Mouse (Mus musculus): ENCODE measurements at regions not wholly inside any gene's neighbourhood (a gene's known extent, or its start where the extent isn't known, plus 50 kb on each side); places are given as distances from the start of the nearest gene placed in this dataset.

DNA sequence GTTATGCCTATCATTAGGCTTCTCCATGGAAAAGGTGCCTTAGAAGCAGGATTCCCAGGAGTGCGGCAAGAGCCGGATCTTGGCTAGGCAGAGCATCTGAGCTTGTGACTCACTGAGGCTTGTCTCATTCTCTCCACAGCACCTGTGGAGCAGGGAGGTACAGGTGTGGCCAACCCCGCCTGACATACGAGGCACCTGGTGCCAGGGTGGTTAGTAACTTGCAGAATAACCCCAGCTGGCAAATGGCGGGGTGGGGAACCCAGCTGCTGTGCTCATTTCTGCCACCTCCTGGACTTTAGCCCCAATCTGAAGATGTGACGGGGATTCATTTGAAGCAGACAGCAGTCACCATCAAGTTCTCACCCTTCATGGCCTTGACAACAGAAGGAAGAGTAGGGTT lies 96.2 kb downstream of the Pdgfra start:
- DNase-seq (ENCODE audit: low spot score in 2 of 2): no peak

DNA sequence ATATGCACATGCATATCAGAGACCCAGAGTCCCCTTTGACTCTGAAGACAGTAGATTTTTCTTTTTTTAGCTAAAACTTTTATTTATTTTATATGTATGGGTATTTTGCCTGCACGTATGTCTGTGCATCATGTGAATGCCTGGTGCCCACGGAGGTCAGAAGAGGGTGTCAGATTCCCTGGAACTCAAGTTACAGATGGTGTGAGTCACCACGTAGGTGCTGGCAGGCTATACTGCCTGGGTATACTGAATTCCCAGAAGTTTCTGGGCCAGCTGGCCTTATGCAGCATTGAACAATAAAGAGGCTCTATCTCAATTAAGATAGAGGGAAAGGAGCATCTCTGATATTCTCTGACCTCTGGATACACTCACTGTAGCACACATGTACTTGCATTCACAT lies 97.6 kb downstream of the Pdgfra start:
- no peak for DNase-seq (ENCODE audit: low spot score in 2 of 2)

DNA sequence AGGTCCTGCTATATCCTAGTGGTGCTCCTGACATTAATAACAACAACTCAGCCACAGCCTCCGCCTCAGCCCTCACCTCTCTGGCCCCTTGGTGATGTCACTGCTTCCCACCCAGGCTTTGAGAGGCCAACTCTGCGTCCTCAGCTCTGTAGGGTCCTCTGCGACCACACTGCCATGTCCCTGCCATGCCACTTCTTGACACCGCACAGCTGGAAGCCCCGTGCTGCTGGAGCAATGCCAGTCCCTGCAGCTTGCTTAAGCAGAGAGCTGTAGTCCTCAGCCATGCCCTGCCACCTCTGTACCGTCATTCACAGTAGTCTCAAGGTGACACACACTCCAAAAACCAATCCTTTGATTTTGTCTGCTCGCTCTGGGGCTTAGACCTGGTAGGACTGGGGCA lies 101.3 kb downstream of the Pdgfra start:
- DNase-seq (ENCODE audit: low spot score in 2 of 2): no peak

DNA sequence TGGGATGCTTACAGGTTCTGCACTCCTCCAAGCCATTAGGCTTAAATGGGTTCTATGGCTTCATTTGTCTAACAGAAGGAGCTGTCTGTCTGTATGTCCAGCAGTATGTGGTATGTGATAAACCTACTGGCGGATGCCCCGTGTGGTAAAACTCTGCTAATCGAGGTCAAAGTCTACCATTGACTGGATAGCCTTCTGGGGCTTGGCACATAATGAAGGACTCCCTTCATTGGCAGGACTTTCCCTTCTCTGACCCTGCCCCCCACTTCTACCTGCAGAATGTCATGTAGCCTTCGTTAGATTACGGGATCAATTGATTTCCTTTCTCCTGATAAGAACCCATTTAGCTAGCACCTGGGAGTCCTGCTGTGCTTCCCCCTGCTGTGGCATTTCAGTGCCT lies 101.7 kb downstream of the Pdgfra start:
- DNase-seq (ENCODE audit: low spot score in 2 of 2): no peak

DNA sequence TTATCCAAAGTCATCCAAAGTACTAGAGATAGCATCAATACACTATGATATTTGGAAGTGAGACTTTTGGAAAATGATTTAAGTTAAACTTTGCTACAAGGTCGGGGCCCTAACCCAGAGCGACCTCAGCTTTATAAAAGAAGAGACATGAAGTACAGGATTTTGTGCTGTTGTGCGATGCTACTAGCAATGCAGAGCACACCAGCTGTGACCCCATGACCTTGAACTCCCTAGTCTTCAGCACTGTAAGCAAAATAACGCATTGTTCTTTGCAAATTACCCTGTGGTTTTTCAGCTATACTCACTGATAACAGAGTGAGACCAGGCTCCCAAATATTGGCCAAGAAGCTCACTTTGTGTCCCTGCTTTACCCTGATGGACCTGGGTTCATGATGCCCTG lies 104.1 kb downstream of the Pdgfra start:
- no peak for DNase-seq (ENCODE audit: low spot score in 2 of 2)

DNA sequence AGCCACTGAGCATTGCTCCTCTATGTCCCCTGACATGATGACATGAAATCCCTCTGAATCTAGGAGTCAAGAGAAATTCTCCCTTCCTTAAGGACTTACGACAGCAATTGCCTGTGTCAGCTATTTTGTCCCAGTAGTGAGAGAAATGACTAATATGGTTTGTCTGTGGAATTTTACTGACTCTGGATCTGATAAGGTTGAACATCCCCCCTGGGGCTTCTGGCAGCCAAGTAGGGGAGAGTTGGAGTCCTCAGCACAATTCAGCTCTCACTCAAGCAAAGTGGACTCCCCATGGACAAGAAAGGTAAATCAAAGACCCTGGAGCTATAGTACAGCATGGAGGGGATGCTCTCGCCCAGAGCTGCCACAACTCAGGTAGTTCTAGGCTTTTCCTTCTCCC lies 105.0 kb downstream of the Pdgfra start:
- no peak for DNase-seq (ENCODE audit: low spot score in 2 of 2)

DNA sequence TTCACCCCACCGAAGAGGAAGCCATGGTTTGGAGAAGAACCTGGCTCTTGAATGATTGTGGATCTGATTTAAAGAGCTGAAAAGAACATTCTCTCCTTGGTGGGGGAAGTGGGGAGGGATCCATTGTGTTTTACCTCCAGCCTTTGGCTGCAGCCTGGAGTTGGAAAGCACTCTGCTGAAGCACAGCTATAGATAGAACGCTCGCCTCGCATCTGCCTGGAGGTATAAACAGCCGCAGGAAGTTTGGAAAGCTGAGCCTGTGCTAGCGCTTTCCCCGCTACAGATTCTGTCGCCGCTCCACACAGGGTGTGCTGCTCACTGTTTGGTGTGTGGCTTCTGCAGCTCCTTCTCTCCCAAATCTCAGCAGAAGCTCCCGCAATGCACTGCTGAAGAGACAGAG lies 108.2 kb downstream of the Pdgfra start:
- no peak for DNase-seq (ENCODE audit: low spot score in 2 of 2)

DNA sequence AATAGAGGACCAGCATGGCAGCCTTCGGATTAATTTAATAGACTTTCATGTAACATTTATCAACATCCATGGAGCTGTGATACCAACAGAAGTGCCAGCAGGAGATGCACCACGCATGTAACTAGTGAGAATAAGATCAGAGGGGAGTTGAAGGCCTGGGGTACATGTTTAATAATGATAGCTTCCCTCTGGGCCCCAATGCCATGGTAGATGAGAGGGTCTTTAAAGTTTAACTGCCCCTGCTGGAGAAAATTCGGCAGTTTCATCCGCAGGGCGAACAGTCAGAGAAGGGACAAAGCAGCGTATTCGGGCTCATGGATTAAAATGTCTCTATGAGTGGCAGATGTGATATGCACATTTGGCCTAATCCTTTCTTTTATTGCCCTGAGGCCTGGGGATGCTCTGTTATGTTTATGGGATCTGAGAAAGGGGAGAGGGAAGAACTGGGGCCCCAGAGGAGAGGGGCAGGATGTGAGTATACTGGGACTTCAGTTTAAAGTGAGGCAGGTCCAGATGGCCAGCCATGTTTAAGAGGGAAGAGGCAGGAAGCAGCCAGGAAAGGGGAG lies 114.1 kb downstream of the Pdgfra start:
- no peak for DNase-seq (ENCODE audit: low spot score in 2 of 2)

DNA sequence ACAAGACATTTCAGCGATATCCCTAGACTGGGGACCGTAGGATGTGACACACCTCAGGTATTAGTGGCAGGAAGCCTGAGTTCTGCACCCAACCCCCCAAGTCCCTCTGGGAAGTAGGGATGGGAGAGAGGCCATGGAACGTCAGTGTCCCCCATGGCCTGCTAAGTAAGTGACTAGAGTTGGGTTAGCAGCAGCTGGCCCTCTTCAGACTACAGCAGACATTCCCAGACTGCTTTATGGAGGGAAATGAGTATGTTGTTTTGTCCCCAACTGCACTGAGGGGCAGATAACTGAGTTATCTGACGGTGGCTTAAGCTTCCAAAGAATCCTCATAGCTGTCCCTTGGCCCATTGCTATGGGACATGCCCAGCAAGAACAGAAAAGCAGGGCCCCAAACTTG lies 114.8 kb downstream of the Pdgfra start:
- no peak for DNase-seq (ENCODE audit: low spot score in 2 of 2)

DNA sequence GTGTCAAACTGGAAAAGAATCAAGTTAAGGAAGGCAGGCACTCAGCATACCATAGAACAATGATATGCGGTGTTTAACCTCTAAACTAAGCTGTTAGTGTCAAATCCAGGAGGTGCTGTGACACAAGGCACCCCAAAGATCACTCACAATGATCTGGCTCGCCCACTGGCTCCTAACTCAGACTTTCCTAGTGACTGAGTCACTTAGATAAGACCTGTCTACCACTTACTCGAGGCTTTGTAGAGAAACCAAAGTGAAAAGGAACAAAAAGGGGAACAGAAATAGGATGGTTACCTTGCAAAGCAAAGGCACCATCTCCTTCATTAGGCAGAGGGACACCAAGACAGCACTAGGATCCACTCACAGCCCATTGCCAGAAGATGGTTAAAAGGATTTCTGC lies 115.7 kb downstream of the Pdgfra start:
- DNase-seq (ENCODE audit: low spot score in 2 of 2): no peak

DNA sequence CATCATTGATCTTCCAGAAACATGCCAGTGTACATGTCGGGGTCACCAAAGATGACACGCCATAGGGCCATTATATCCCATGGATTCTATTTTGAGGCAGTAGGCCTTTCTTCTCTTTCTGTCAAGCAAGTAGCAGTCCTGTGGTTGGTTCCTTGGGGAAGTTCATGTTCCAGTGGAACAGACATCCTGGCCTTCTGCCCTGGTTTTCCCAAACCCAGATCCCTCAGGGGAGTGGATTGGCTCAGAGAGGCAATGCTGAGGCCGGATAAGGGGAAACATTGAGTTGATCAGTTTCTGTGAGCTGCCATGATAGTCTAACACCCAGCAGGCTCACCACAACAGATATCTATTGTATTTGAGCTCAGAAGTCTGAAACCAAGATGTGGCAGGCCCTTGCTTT lies 125.9 kb downstream of the Pdgfra start:
- no peak for DNase-seq (ENCODE audit: low spot score in 2 of 2)

DNA sequence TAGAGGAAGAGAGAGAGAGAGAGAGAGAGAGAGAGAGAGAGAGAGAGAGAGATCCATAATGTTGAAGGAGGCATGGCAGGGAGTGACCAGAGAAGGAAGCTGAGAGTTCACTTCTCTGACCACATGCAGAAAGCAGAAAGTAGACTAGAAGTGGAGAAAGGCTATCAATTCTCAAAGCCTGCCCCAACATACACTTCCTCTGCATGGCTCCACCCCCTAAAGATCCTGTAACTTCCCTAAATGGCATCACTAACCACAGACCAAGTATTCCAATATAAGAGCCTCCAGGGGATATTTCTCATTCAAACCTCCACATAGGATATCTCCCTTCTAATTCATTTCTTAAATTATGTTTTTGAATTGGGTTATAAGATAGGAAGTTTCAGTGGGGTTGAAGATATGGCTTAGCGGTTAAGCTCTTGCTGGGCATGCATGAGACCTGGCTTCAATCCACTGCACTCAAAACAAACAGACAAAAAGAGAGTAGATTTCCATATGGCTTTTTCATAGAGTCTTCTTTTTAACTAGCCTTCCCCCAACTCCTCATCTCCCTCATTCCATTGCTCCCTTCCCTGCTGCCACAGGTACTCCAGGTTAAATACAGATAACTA lies 127.6 kb downstream of the Pdgfra start:
- no peak for DNase-seq (ENCODE audit: low spot score in 2 of 2)

DNA sequence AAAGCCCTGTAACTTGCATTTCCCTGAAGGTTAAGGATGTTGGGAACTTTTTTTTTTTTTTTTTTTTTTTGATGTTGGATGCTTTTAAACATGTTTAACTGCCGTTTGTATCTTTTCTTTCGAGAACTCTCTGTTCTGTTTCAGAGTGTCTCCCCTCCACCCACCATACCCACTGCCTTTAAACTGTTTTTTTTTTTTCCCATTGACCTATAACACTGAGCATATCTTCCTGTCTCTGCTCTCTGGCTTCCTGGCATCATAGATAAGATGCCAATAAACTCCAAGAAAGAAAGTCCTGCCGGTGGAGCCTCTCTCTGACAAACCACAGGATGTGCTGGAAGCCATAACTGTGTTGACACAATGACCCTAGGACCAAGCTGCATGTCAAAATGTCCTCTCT lies 128.6 kb downstream of the Pdgfra start:
- DNase-seq (ENCODE audit: low spot score in 2 of 2): no peak

DNA sequence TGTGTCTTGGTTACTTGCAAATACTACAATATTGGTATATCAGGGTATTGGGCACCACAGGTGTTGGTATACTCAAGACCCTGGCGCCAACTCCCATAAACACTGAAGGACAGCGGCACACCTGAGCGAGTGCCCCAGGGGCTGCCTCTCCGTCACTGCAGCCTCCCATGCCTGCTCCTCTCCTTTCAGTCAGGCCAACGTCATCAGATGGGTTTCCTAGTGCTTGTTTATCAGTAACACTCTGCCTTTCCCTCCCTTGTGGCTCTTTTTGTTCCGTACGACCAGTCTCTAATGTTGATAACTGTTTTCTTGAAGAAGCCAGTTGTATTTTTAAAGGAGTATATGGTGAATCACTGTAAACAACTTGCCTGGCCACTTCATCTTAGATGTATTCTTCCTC lies 129.4 kb downstream of the Pdgfra start:
- DNase-seq (ENCODE audit: low spot score in 2 of 2): no peak

DNA sequence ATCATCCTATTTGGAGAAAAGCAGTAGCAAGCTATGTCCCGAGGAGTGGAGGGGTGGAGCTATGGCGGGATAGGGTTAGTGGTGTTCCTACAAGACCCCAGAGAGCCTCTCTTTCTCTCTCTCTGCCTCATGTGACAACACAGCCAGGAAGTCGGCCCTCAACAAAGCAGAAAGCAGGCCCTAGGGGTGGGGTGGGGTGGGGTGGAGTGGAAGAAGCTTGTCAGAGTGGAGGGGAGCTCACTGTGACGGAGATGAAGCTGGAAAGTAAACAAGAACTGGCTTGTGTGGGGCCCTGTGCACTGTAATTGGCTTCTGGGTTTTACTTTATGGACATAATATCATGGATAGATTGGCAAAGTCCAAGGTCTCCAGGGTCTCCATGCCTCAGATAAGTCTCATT lies 130.5 kb downstream of the Pdgfra start:
- DNase-seq (ENCODE audit: low spot score in 2 of 2): peak; percentile 4 to 19

DNA sequence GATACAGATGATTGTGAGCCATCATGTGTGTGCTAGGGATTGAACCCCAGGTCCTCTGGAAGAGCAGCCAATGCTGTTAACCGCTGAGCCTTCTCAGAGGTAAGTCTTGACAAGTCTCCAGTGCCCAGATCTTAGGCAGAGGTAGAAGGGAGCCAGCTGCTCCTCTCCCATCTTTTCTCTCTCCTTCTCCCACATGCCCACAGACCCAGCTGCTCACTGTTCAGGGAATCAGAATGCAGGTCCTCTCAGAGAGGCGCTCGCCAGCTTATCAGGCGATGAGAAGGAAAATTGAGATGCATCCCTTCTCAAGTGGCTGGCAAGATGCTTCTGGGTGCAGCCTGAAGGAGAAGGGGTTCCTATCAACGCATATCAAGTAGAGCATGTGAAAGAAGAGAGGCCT lies 131.7 kb downstream of the Pdgfra start:
- no peak for DNase-seq (ENCODE audit: low spot score in 2 of 2)

DNA sequence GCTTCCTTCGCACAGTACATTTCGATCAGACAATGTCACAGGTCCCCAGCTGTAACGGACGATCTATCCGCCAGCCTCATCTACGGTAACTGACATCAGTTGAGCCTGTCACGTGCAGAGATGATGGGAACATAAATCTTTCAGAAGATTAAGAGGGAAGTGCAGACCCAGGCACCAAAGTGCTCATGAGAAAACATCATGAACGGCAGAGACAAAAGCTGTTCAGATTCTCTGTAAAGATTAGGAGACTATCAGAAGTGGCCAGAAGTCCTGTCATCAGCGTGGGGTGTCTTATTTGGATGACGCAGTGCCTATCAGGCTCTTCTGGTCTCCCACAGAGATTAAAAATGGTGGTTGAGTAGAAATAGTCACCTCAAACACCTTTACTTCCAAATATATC lies 133.9 kb downstream of the Pdgfra start:
- DNase-seq (ENCODE audit: low spot score in 2 of 2): no peak

DNA sequence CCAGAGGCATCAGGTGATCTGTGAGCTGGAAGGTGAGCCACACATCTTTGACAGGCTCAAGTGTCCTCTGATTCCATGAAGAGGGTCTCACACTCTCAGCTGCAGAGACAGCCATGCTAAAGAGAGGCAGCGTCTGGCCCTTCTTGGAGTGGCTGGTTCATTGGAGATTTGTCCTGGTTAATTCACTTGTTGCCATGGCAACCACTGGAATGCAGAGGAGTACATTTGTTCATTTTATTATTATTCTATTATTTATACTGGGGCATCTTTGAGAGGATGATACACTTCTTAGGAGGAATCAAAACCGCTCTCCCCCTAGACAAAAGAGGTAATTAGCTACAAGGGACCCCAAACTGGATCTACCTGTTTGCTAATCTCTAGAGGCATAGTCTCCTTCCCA lies 143.6 kb downstream of the Pdgfra start:
- no peak for DNase-seq (ENCODE audit: low spot score in 2 of 2)

DNA sequence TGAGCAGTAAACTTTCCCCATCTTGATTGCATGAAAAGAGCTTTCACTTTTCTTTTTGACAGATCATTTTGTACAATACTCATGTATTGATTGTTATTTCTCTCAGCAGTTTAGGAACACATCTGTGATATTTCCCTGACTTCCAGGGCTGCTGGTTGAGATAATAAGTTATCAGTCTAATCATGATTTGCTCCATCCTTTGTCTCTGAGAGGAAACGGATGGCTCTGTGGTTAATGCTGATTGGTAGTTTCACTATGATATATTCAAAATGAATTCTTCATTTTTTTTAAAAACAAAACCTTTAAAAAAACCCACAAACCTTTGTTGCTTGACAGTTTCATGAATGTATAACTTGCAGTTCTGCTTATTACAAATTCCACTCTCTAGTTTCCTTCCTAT lies 160.8 kb downstream of the Pdgfra start:
- no peak for DNase-seq (ENCODE audit: low spot score in 2 of 2)

DNA sequence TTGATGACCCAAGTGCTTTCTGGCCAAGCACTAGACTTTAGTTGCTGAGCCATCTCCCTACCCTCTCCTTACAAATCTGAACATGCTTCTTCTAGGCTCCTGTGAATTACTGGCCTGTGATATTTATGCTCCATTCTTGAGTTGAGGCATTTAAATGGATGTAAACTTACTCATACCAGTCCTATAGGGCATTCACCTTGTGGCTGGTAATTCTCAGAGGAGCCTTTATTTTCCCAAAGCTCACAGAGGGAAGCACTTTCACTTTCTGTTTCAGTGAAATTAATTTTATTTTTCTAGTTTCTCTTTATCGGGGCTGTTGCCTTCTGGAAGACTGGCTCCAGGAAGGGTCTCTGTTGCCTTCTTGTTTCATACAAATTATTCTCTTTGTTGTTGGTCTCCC lies 163.9 kb downstream of the Pdgfra start:
- DNase-seq (ENCODE audit: low spot score in 2 of 2): no peak

DNA sequence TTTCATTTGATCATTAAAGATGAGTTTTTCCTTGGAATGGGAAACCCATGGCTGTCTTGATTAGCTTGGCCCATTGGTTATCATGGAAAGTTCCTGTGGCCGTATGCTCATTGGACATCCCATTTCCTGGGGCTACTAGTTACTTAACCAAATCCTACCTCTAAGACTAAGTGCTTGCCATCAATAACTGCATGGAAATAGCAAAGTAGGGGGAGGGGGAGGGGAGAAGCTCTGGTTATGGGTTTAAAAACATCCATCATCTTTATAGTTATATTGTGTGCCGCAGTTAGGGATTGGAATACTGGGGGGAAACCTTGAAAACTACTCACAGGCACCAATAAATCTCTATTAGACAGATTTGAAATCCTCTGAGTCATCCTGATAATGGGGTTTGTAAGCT lies 168.4 kb downstream of the Pdgfra start:
- DNase-seq (ENCODE audit: low spot score in 2 of 2): no peak

DNA sequence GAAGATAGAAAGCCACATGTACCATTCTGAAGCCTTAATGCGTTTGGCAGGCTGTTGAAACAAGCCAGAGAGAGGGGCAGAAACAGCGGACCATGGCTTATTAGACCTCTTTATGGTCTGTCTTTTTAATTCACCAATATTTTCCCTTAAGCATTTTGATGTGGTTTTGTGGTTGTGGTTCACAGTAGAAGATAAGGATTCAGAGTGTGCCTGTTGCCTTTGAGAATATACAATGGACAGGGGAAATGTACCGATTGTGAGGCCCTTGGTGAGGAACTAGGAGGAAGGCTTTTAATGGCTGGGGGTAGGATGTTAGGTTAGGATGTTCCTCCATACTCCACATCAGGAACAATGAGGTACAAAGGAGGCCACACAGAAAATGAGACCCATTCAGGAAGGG lies 182.0 kb downstream of the Pdgfra start:
- DNase-seq (ENCODE audit: low spot score in 2 of 2): no peak

DNA sequence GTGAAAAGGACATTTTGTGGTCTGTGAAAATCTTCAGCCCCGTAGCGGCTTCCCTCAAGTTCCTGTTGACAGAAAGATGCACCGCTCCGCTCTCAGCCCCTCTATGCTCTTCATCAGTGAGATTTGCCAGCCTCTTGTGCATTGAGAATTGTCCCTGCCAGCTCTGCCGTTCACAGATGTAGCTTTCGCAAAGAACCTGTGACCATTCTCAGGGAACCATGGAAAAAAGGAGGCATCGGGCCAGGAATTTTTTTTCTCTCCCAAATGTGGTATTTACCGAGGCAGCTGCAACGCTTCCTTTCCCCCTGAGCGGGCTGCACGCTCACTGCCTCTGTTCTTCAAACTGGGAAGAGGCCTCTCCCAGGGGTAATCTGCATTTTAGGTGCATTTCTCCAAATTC lies 184.4 kb downstream of the Pdgfra start:
- no peak for DNase-seq (ENCODE audit: low spot score in 2 of 2)

DNA sequence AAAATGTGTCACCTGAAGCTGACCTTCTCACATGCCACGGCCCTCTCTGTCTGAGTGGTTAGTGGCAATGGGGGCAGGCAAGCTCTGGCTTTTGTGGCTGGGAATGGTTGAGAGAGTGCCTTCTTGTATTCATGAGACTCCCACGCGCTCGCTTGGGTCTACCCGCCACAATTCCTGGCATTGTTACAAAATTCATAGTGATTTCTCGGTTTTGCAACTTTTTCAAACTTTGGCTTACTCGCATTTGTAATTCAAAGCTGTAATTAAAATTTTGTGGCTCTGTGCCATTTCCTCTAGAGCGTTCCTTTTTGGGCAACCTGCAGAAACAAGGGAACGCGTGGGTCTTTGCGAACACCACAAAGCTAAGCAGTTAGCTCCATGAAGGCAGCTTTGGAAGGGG lies 186.3 kb downstream of the Pdgfra start:
- no peak for DNase-seq (ENCODE audit: low spot score in 2 of 2)
